Mouse (Mus musculus) heart, embryonic 16.5 days (tissue): ENCODE results near the gene Crip1. TPM values are rescaled to one million over a fixed set of nuclear protein-coding genes. Genes with fewer than 3 reads are reported as not detected.

Experiments
- ATAC-seq: fragments of 200-750 bp; cut with Nextera tagmentation; replicated peaks from 2 replicates; pipeline ENCODE4 v1.8.0; 2017; ENCODE audit warnings: moderate number of reproducible peaks; ENCODE audit not compliant: insufficient read depth, low FRiP score; ENCODE audit errors: extremely low read depth
- H3K27ac ChIP-seq: fragments of 300-500 bp; sonication (generic); 2 replicates; pipeline ENCODE4 v1.5.1; 2014; ENCODE audit warnings: mild to moderate bottlenecking, low read length, control low read depth, moderate library complexity
- H3K27me3 ChIP-seq: fragments of 300-500 bp; sonication (generic); 2 replicates; pipeline ENCODE4 v1.6.1; 2014; ENCODE audit warnings: low read length, mixed read lengths; ENCODE audit not compliant: control insufficient read depth, insufficient read depth
- H3K36me3 ChIP-seq: fragments of 300-500 bp; sonication (generic); 2 replicates; pipeline ENCODE4 v1.6.1; 2014; ENCODE audit not compliant: control insufficient read depth, insufficient read depth
- H3K4me1 ChIP-seq: fragments of 300-500 bp; sonication (generic); 2 replicates; pipeline ENCODE4 v1.6.1; 2014; ENCODE audit warnings: low read length, mixed read lengths; ENCODE audit not compliant: control insufficient read depth, insufficient read depth
- H3K4me2 ChIP-seq: fragments of 300-500 bp; sonication (generic); 2 replicates; pipeline ENCODE4 v1.6.1; 2014; ENCODE audit warnings: low read depth, mild to moderate bottlenecking, control low read depth, low read length
- H3K4me3 ChIP-seq: fragments of 300-500 bp; sonication (generic); 2 replicates; pipeline ENCODE4 v1.5.1; 2014; ENCODE audit warnings: mild to moderate bottlenecking, control low read depth, low read length
- H3K9ac ChIP-seq: fragments of 300-500 bp; sonication (generic); 2 replicates; pipeline ENCODE4 v1.6.1; 2014; ENCODE audit warnings: low read length, control low read depth
- H3K9me3 ChIP-seq: fragments of 300-500 bp; sonication (generic); replicated peaks from 2 replicates; pipeline ENCODE4 v1.6.1; 2016; ENCODE audit warnings: low read length; ENCODE audit not compliant: control insufficient read depth
- WGBS: fragments of 180-500 bp; shearing (Covaris S2); extraction: QIAGEN DNeasy Blood & Tissue Kit; methylation state at CpG from one replicate; pipeline ENCODE4 v1.1.7; 2014; 5-methylcytosine and 5-hydroxymethylcytosine counted together
- polyA plus RNA-seq: library from polyadenylated mRNA; unstranded; fragments of >200 nt; fragmentation: Nextera tagmentation; extraction: Ambion mirVana; gene quantifications from 2 replicates; pipeline ENCODE4 v1.2.1, GENCODE M21; 2015

Crip1 gene
- polyA plus RNA-seq, 1 experiment from 2014 or later = 763 TPM

- H3K9ac ChIP-seq = peak within 1 kb of the TSS; percentile 75
- no peaks in the 10 kb centered on the region for H3K9me3 ChIP-seq
- peak within 1 kb of the TSS; percentile 90 for H3K4me2 ChIP-seq
- under 1% methylated on average over 46 of the region's 46 CpGs for WGBS
- peak within 1 kb of the TSS; percentile 84 for H3K27ac ChIP-seq
- ATAC-seq = peak; percentile 92
- H3K27me3 ChIP-seq = no peaks in the 10 kb centered on the region
- peaks cover 3% of the 10 kb centered on the region; the same call in 1 of the 2 replicates for H3K36me3 ChIP-seq
- H3K4me1 ChIP-seq = peaks cover 33% of the 10 kb centered on the region
- H3K4me3 ChIP-seq = peak within 1 kb of the TSS; percentile 76
Observed at GRCm38 (mm10) chr12:113155887-113156539, 9.9 kb downstream of the Crip1 start, which contains the start of gene Tedc1. Gene Tedc1, plus strand, starts transcription at chr12:113156421.

- no peak for ATAC-seq
- H3K27me3 ChIP-seq = no peaks in the 10 kb centered on the region
- H3K4me1 ChIP-seq = peaks cover 28% of the 10 kb centered on the region
Observed at GRCm38 (mm10) chr12:113156540-113156929, 10.4 kb downstream of the Crip1 start.

GRCm38 (mm10) chr12:113157002-113157401 is 10.9 kb downstream of the Crip1 start:
- peaks cover 27% of the 10 kb centered on the region for H3K4me1 ChIP-seq
- no peaks in the 10 kb centered on the region for H3K27me3 ChIP-seq
- no peak for ATAC-seq
- H3K9me3 ChIP-seq = no peaks in the 10 kb centered on the region
- peak overlapping the region; percentile 74 for H3K9ac ChIP-seq
- 31% methylated on average over 8 of the region's 8 CpGs for WGBS
- no peak overlapping the region for H3K27ac ChIP-seq
- H3K4me3 ChIP-seq = peak overlapping the region; percentile 76
- H3K36me3 ChIP-seq = peaks cover 3% of the 10 kb centered on the region; the same call in 1 of the 2 replicates
- peak overlapping the region; percentile 90 for H3K4me2 ChIP-seq

More at GRCm38 (mm10) chr12:113156540-113156929, 10.4 kb downstream of the Crip1 start:
- under 1% methylated on average over 23 of the region's 23 CpGs for WGBS
- peaks cover 3% of the 10 kb centered on the region; the same call in 1 of the 2 replicates for H3K36me3 ChIP-seq
- peak overlapping the region; percentile 75 for H3K27ac ChIP-seq
- no peaks in the 10 kb centered on the region for H3K9me3 ChIP-seq
- H3K4me2 ChIP-seq = peak overlapping the region; percentile 90
- H3K9ac ChIP-seq = peak overlapping the region; percentile 74
- peak overlapping the region; percentile 76 for H3K4me3 ChIP-seq

GRCm38 (mm10) chr12:113157521-113157920 is 11.4 kb downstream of the Crip1 start:
- Histone ChIP-seq H3K27me3 (no peaks in the 10 kb centered on the region), H3K9ac (no peak overlapping the region), H3K9me3 (no peaks in the 10 kb centered on the region), H3K36me3 (peaks cover 3% of the 10 kb centered on the region; the same call in 1 of the 2 replicates), H3K27ac (no peak overlapping the region), H3K4me2 (peak overlapping the region; percentile 90; the same call in 1 of the 2 replicates), H3K4me1 (peaks cover 23% of the 10 kb centered on the region), H3K4me3 (peak overlapping the region; percentile 76; the same call in 1 of the 2 replicates)
- no peak for ATAC-seq
- 92% methylated on average over 8 of the region's 8 CpGs for WGBS

- 89% methylated on average over 8 of the region's 8 CpGs for WGBS
Observed at GRCm38 (mm10) chr12:113157971-113158370, 11.9 kb downstream of the Crip1 start.

GRCm38 (mm10) chr12:113163561-113164006 is 17.5 kb downstream of the Crip1 start:
- Histone ChIP-seq H3K4me2 (no peak overlapping the region), H3K9ac (0 out of 2 replicates have a peak overlapping the region, but pooled peaks have one; percentile 16), H3K4me3 (no peak overlapping the region), H3K9me3 (no peaks in the 10 kb centered on the region), H3K4me1 (no peaks in the 10 kb centered on the region), H3K27ac (peak overlapping the region; percentile 55), H3K36me3 (peaks cover 9% of the 10 kb centered on the region), H3K27me3 (no peaks in the 10 kb centered on the region)
- no peak for ATAC-seq
- WGBS = 77% methylated on average over 11 of the region's 11 CpGs

More at GRCm38 (mm10) chr12:113157971-113158370, 11.9 kb downstream of the Crip1 start:
- no peaks in the 10 kb centered on the region for H3K9me3 ChIP-seq
- peaks cover 4% of the 10 kb centered on the region; the same call in 1 of the 2 replicates for H3K36me3 ChIP-seq
- no peak overlapping the region for H3K4me2 ChIP-seq
- H3K9ac ChIP-seq = no peak overlapping the region
- H3K27ac ChIP-seq = no peak overlapping the region
- ATAC-seq = no peak
- H3K27me3 ChIP-seq = no peaks in the 10 kb centered on the region
- H3K4me1 ChIP-seq = peaks cover 19% of the 10 kb centered on the region
- H3K4me3 ChIP-seq = no peak overlapping the region

- Histone ChIP-seq H3K27me3 (no peaks in the 10 kb centered on the region), H3K36me3 (peaks cover 7% of the 10 kb centered on the region), H3K4me1 (no peaks in the 10 kb centered on the region), H3K4me2 (no peak overlapping the region), H3K27ac (peak overlapping the region; percentile 26; the same call in 1 of the 2 replicates), H3K9me3 (no peaks in the 10 kb centered on the region), H3K4me3 (no peak overlapping the region), H3K9ac (no peak overlapping the region)
- WGBS = 74% methylated on average over 9 of the region's 9 CpGs
- ATAC-seq = peak; percentile 73
Observed at GRCm38 (mm10) chr12:113168031-113168536, 22.0 kb downstream of the Crip1 start.

- no peaks in the 10 kb centered on the region for H3K27me3 ChIP-seq
- no peak for ATAC-seq
- H3K36me3 ChIP-seq = no peaks in the 10 kb centered on the region
- no peak overlapping the region for H3K9ac ChIP-seq
- no peaks in the 10 kb centered on the region for H3K9me3 ChIP-seq
- WGBS = 80% methylated on average over 18 of the region's 18 CpGs
- no peak overlapping the region for H3K4me2 ChIP-seq
- H3K4me3 ChIP-seq = no peak overlapping the region
- no peaks in the 10 kb centered on the region for H3K4me1 ChIP-seq
- H3K27ac ChIP-seq = no peak overlapping the region
Observed at GRCm38 (mm10) chr12:113176960-113177725, 31.0 kb downstream of the Crip1 start.
